Mouse (Mus musculus) urinary bladder, postnatal 10 days (tissue): ENCODE measurements around the gene Prkg1.

Source experiments
- DNase-seq: peaks from one replicate; pipeline ENCODE4 v3.0.0; 2022; ENCODE audit warnings: low spot score

The Prkg1 gene

DNA sequence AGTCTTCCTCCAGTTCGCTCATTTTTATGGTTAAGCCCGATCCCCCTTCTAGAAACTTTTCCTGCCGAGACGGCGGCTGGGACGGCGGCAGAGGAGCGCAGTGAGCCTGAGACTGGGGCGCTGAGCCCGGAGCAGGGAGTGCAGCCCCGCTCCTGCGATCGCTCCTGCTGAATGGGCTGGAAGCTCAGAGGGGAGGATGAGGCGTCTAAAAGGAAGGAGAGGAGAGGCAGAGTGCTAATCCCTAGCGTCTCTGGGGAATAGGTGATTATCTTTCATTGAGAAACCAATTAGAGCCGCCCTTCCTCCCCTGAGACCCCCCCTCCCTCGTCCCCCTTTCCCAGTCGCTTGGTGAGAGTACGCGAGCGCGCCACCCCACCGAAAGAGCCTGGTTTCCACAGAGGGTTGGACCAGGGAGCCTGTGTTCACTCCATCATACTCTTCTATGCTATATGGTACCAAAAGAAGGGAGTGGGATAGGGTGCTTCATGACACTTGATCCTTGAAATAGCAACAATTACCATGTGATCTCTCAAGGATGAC is at the start of gene Prkg1:
Prkg1 (minus strand) TSS at position 233 of the 540 bp plus-strand sequence.
- DNase-seq, result no peak

DNA sequence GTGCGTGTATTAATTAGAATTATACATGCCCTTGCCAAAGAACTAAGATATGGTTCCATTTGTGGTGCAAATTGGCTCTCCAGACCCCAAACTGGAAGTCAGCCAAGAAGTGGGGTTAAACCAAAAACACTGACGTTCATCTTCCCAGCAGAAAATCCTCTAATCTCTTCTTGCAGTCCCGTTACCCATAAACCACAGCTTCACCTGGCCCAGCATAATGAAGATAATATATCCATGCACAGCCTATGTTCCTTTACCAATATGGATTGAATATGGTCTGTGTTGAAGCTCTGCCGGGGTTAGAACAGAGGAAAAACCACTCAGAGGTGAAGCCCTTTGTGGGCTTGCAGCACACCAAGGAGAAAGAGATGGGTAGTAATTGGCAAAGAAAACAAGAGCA is 48.3 kb upstream of the Prkg1 start:
- no peak for DNase-seq

DNA sequence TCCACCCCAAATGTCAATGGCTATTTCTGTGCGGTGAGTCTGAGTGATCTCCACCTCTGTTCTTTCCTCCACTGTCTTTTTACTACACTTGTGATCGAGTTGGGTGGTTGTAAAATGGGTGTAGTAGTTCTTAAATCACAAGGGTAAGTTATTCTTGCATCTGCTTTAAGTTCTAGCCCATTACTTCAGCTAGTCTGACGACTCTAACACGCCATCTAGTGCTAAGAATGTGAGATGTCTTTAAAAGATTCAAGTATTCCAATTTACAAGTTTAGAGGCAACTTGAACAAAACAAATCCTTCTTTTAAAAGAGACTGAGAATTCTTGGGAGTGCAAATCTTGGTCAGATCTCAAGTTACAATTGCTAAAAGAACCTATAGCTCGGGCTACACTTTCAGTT is 46.5 kb upstream of the Prkg1 start:
- no peak for DNase-seq

GRCm38 (mm10) chr19:31805391-31805790 is 40.6 kb upstream of the Prkg1 start:
- DNase-seq, result no peak

DNA sequence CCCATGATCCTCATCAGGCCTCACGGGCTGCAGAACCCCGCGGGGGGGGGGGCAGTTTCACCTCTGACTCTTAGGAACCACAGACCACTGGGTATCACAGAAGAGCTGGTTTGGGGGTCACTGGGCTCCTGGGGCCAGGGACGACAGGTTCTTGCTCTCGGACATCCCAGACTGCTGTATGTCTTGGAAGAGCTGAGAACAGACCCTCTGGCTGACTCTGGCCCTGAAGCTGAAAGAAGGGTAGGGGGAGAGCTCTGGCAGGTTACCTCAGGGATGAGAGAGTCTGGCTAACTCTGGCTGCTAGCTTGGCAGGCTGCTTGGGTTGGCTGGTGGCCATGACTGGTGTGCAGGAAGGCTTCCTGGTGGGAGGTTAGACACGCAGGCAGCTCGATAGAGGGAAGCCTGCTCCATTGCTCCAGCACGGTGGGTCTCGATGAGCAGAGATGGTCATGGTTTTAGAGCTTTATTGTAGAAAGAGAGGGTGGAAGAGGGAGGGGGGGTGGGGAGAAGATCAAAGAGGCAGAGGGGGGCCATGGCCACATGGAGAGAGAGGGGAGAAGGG is 30.7 kb upstream of the Prkg1 start:
- DNase-seq, result no peak

- DNase-seq, result no peak
Measured at GRCm38 (mm10) chr19:31791724-31792123, 26.9 kb upstream of the Prkg1 start.

GRCm38 (mm10) chr19:31781521-31782018 is 16.7 kb upstream of the Prkg1 start:
- DNase-seq, result no peak

GRCm38 (mm10) chr19:31781077-31781476 is 16.2 kb upstream of the Prkg1 start:
- DNase-seq, result no peak

- no peak for DNase-seq
Measured at GRCm38 (mm10) chr19:31780222-31780621, 15.4 kb upstream of the Prkg1 start.

- no peak for DNase-seq
Measured at GRCm38 (mm10) chr19:31779021-31779420, 14.2 kb upstream of the Prkg1 start.

- no peak for DNase-seq
Measured at GRCm38 (mm10) chr19:31767004-31767403, 2.2 kb upstream of the Prkg1 start.

DNA sequence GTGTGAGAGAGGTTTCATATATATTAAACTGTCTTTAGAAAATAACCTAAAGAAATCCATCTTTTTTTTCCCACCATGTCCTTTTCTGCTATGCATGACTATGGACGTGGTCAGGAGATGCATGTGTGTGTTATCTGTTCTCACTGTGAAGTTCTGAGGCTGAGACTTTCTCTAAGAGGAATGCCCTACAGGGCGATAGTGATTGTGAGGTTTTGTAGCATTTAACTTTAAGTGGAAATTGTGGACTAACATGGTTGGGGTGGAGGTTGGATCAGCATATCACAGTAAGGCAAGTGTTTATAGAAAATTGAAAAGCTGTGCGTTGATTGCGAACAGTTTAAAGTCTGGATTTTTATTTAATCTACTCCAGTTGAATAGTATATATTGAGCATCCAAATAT is 618 bp upstream of the Prkg1 start:
- DNase-seq, result no peak

- DNase-seq, result no peak
Measured at GRCm38 (mm10) chr19:31763951-31764800, 657 bp downstream of the Prkg1 start.

DNA sequence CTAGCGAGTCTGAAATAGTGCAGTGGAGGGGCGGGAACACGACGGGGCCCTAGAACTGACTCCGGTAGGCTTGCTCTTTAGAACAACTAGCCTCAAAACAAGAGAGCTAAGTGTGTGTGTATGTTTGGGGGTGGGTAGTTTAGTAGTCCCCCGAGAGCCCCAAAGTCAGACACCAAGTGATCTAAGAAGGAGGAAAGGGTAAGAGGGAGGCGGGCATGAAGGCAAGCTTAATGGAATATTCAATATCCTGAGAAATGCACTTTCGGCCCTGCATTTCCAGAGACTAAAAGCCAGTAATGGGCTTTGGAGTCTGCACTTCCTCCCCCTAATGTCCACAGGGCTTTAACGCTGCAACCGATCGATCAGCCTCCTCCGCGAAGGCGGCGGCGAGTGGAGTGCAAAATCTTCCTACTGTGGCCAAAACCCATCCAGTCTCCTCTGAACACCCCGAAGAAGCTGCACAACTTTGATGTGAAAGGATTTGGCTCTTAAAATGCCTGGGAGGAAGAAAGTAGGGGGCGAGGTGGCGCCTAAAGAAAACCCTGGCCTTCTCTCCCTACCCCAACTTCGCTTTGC is 1.5 kb downstream of the Prkg1 start:
- DNase-seq, result no peak

DNA sequence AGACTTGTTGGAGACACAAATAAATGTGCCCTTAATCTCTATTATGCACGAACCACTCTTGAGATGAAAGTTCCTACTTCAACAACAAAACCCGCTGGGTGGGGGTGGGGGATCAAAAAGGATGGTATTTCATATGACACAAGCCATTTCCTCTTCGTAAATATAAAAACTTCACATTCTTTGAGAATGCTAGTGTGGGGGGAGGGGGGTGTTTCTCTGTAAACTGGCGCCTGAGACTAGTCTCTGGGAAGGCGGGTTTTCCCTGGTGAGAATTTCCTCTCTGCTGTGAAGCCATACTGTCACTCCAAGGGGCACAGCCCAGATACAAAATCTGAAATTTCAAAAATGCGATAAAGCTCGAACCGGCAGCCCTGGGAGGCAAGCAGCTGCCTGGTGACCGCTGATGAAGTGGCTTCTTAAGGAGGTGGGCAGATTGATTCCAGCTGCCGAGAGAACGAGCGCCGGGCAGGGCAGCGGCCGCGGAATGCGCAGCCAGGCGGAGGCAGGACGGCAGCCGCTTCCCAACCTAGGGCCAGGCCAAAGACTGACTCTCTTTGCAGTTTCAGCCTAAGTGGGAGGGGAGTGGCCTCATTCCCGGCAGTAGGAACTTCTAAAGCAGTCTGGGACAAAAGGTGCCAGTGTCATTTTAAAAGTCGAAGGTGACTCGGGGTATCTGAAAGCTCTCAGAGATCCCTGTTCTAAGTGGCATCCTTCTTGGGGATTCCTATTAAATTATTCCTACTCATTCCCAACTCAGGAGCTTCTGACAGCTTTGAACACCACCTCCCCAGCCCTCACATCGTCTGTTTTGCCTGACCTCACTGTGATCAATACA is 2.2 kb downstream of the Prkg1 start:
- no peak for DNase-seq

DNA sequence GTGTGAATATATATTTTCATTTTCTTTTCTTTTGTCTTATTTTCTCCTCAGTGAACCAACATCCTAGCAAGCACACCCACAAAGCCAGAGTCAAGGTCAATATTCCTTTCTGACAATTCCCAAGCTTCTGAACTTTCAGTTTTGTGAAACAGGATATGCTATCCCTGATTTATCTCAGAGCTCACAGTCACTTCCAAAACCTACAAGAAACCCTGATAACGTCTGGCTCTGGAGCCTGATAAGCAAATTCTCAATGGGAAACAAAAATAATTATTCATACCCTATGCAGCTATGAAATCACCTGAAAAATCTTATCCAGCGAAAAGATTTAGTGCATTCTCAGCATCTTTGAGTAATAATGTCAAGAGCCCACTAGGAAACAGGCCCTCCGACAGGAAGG is 5.0 kb downstream of the Prkg1 start:
- no peak for DNase-seq

DNA sequence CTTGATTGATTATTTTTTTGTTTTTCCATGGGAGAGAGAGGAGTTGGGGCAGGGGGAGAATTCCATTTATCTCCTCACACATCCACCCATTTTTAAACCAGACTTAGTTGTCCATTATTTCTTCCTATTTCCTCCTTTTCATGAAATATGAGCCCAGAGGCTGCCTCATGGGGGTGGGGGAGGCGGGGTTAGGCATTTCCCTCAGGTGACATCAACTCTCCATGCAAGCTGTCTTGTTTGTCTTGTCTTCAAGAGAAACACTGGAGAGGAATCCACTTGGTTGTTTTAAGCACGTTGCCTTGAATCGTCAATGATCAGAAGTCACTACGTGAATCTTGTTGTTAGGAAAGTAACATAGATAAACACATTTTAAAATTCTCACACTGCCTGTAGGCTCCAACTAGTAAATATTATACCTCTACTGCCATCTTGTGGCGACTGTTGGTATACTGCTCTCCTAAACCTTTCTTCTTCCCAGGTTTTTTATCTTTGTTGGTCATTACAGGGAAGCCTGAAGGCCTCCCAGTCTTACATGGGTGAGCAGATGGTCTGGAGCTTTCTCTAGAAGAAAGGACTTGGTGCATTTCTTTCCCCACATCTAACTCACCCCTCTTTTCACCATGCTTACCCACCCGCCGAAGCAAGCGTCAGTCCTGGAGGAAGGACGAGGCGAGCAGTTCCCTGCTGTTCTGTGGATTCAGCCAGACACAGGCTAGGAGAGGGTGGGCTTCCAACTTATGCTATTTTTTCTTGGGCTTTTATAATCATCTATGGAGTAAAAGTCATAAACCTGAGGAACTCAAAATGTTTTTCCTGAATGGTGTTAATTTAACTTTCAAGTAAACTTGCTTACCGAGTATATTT is 8.7 kb downstream of the Prkg1 start:
- no peak for DNase-seq

DNA sequence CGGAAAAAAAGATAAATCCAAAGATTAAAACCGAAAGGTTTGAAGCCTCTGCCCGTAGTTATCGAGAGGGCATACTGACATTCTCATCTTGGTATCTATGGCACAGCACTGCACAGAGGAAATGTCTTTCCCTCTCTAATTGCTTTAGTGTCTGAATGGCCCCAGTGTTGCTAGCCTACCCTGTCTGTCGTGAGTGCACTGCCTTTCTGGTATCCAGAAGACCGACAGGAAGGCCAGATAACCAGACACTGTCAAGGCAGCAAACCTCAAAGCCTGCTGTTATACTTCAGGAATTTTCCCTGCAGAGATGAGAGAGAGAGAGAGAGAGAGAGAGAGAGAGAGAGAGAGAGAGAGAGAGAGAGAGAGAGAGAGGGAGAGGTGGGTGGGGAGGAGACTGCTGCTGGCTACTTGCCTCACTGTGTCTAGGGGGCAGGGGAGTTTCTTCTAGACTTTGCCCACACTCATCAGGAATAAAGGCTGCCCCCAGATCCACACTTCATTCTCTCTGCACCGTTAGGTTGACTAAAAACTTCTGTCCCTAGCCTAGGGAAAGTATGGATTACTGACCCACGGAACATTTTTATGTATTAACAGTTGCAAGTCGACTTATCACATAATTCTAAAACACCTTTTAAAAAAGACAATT is 10.1 kb downstream of the Prkg1 start:
- DNase-seq, result no peak

DNA sequence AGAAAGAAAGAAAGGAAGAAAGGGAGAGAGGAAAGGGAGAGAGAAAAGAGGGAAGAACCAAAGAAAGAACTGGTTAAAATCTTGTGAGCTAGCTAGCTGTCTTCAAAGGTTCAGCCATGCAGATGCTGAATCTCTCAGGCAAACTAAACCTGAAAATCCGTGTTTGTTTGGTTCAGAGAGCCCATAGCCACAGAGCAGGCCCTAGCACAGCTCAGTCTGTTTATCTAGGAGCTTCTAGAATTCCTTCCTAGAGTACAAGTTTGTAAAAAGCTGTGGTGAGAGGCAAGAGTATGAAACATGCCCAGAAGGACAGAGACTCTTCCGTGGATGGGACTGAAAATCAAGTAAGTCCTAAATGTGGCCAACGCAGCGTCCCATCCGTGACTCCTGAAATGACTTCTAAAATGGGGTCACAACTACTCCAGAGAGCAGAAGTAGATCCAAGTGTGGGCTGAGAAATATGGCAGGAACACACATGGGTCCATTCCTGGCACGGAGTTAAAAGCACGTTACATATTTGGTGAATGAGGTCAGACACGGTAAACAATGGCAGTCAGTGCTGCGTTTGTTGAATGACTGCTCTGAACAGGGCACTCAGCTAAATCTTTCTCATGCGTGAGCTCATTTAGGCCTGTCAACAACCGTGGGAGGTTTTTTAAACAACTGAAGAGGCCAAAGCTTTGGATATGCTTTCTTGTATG is 13.7 kb downstream of the Prkg1 start:
- no peak for DNase-seq

DNA sequence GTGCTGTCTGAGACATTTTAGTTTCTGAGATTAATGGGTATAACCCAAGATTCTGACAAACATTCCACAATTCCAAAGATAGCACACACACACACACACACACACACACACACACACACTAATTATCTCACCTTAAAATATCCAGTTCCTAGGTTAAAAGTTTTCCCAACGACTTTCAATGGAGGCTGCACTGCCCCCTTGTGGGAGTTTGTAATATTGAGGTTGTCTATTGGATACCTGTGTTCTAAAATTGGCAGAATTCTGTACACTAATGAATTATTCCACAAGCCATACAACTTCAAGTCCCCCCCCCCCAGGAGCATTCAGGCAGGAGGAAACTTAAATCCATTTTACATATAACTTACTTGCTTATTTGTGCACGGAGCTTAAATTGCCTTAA is 18.2 kb downstream of the Prkg1 start:
- DNase-seq, result no peak
